Mouse (Mus musculus): ENCODE measurements at regions not wholly inside any gene's neighbourhood (a gene's known extent, or its start where the extent isn't known, plus 50 kb on each side); places are given as distances from the start of the nearest gene placed in this dataset.

DNA sequence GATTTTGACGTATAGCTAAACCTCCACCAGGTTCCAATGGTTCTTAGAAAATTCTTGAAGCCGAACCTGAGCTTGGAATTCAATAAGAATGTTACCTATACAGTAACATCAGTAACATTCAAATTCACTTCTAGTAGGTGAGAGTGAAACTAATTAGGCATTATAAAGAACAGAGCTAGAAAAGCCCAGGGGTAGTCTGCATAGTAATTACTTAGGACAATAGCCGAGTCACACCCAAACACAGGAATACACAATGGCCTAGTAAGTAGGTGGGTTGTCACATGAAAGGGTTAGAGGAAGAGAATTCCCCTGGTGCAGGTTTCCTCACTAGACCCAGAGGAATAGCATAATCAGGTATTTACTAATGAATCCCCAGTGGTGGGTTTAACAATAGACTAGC lies 1277.8 kb upstream of the Tacstd2 start:
- TF ChIP-seq CTCF (IDR thresholded peaks at IDR 0.05; ENCODE audit: borderline replicate concordance, control insufficient read depth, extremely low read depth, insufficient read depth, low read length, poor library complexity) (no peak), POLR2A (IDR thresholded peaks at IDR 0.05; ENCODE audit: control insufficient read depth, extremely low read depth, insufficient read depth, low read length, poor library complexity) (no peak)
